Mouse (Mus musculus): ENCODE measurements at regions not wholly inside any gene's neighbourhood (a gene's known extent, or its start where the extent isn't known, plus 50 kb on each side); places are given as distances from the start of the nearest gene placed in this dataset.

GRCm38 (mm10) chr6:51122941-51123340 lies 309.5 kb upstream of the Nfe2l3 start:
- no peaks in the 10 kb centered on the region for H3K27me3 ChIP-seq (ENCODE audit: control insufficient read depth, insufficient read depth, low read length)
- 49% methylated on average over 5 of the region's 5 CpGs for WGBS
- no peak overlapping the region for H3K4me3 ChIP-seq (ENCODE audit: low read depth, low read length)
- H3K9me3 ChIP-seq (ENCODE audit: control insufficient read depth, low read depth, low read length): no peaks in the 10 kb centered on the region
- no peak for ATAC-seq (ENCODE audit: insufficient number of reproducible peaks, insufficient read depth, low FRiP score, low read depth)
- H3K4me2 ChIP-seq (replicated peaks; ENCODE audit: low read depth, low read length): no peak overlapping the region
- H3K4me1 ChIP-seq (ENCODE audit: control insufficient read depth, insufficient read depth, low read length): peaks cover 9% of the 10 kb centered on the region; the same call in 1 of the 2 replicates
- H3K27ac ChIP-seq (ENCODE audit: low read length): no peak overlapping the region
- H3K9ac ChIP-seq (replicated peaks; ENCODE audit: low read depth, low read length): no peak overlapping the region
- no peaks in the 10 kb centered on the region for H3K36me3 ChIP-seq (ENCODE audit: control insufficient read depth, insufficient read depth, low read length)

GRCm38 (mm10) chr6:51127851-51128250 lies 304.6 kb upstream of the Nfe2l3 start:
- Histone ChIP-seq H3K27me3 (ENCODE audit: control insufficient read depth, insufficient read depth, low read length) (no peaks in the 10 kb centered on the region), H3K9ac (replicated peaks; ENCODE audit: low read depth, low read length) (no peak overlapping the region), H3K36me3 (ENCODE audit: control insufficient read depth, insufficient read depth, low read length) (no peaks in the 10 kb centered on the region), H3K9me3 (ENCODE audit: control insufficient read depth, low read depth, low read length) (no peaks in the 10 kb centered on the region), H3K4me1 (ENCODE audit: control insufficient read depth, insufficient read depth, low read length) (0 out of 2 replicates have a peak, but pooled peaks cover 3% of the 10 kb centered on the region), H3K27ac (ENCODE audit: low read length) (no peak overlapping the region), H3K4me2 (replicated peaks; ENCODE audit: low read depth, low read length) (no peak overlapping the region), H3K4me3 (ENCODE audit: low read depth, low read length) (no peak overlapping the region)
- 83% methylated on average over 6 of the region's 6 CpGs for WGBS
- ATAC-seq (ENCODE audit: insufficient number of reproducible peaks, insufficient read depth, low FRiP score, low read depth): no peak

GRCm38 (mm10) chr6:51129096-51129495 lies 303.4 kb upstream of the Nfe2l3 start:
- H3K4me3 ChIP-seq (ENCODE audit: low read depth, low read length): no peak overlapping the region
- no peak for ATAC-seq (ENCODE audit: insufficient number of reproducible peaks, insufficient read depth, low FRiP score, low read depth)
- no peak overlapping the region for H3K9ac ChIP-seq (replicated peaks; ENCODE audit: low read depth, low read length)
- no peaks in the 10 kb centered on the region for H3K36me3 ChIP-seq (ENCODE audit: control insufficient read depth, insufficient read depth, low read length)
- no peaks in the 10 kb centered on the region for H3K27me3 ChIP-seq (ENCODE audit: control insufficient read depth, insufficient read depth, low read length)
- H3K27ac ChIP-seq (ENCODE audit: low read length): no peak overlapping the region
- no peaks in the 10 kb centered on the region for H3K9me3 ChIP-seq (ENCODE audit: control insufficient read depth, low read depth, low read length)
- no peak overlapping the region for H3K4me2 ChIP-seq (replicated peaks; ENCODE audit: low read depth, low read length)
- 91% methylated on average over 13 of the region's 13 CpGs for WGBS
- H3K4me1 ChIP-seq (ENCODE audit: control insufficient read depth, insufficient read depth, low read length): no peaks in the 10 kb centered on the region

GRCm38 (mm10) chr6:51129591-51129990 lies 302.9 kb upstream of the Nfe2l3 start:
- 85% methylated on average over 14 of the region's 14 CpGs for WGBS
- 0 out of 2 replicates have a peak overlapping the region, but pooled peaks have one; percentile 11 for H3K4me2 ChIP-seq (replicated peaks; ENCODE audit: low read depth, low read length)
- H3K4me3 ChIP-seq (ENCODE audit: low read depth, low read length): no peak overlapping the region

GRCm38 (mm10) chr6:51144762-51145161 lies 287.7 kb upstream of the Nfe2l3 start:
- Histone ChIP-seq H3K4me3 (ENCODE audit: low read depth, low read length) (no peak overlapping the region), H3K4me2 (replicated peaks; ENCODE audit: low read depth, low read length) (no peak overlapping the region), H3K27ac (ENCODE audit: low read length) (no peak overlapping the region), H3K4me1 (ENCODE audit: control insufficient read depth, insufficient read depth, low read length) (peaks cover 4% of the 10 kb centered on the region; the same call in 1 of the 2 replicates), H3K9me3 (ENCODE audit: control insufficient read depth, low read depth, low read length) (no peaks in the 10 kb centered on the region), H3K9ac (replicated peaks; ENCODE audit: low read depth, low read length) (no peak overlapping the region), H3K36me3 (ENCODE audit: control insufficient read depth, insufficient read depth, low read length) (no peaks in the 10 kb centered on the region), H3K27me3 (ENCODE audit: control insufficient read depth, insufficient read depth, low read length) (no peaks in the 10 kb centered on the region)
- WGBS: 45% methylated on average over 11 of the region's 11 CpGs
- ATAC-seq (ENCODE audit: insufficient number of reproducible peaks, insufficient read depth, low FRiP score, low read depth): no peak

More at GRCm38 (mm10) chr6:51129591-51129990, 302.9 kb upstream of the Nfe2l3 start:
- no peaks in the 10 kb centered on the region for H3K4me1 ChIP-seq (ENCODE audit: control insufficient read depth, insufficient read depth, low read length)
- no peak for ATAC-seq (ENCODE audit: insufficient number of reproducible peaks, insufficient read depth, low FRiP score, low read depth)
- H3K9me3 ChIP-seq (ENCODE audit: control insufficient read depth, low read depth, low read length): no peaks in the 10 kb centered on the region
- H3K9ac ChIP-seq (replicated peaks; ENCODE audit: low read depth, low read length): no peak overlapping the region
- H3K27me3 ChIP-seq (ENCODE audit: control insufficient read depth, insufficient read depth, low read length): no peaks in the 10 kb centered on the region
- H3K27ac ChIP-seq (ENCODE audit: low read length): no peak overlapping the region
- no peaks in the 10 kb centered on the region for H3K36me3 ChIP-seq (ENCODE audit: control insufficient read depth, insufficient read depth, low read length)

GRCm38 (mm10) chr6:51145863-51146262 lies 286.6 kb upstream of the Nfe2l3 start:
- Histone ChIP-seq H3K4me1 (ENCODE audit: control insufficient read depth, insufficient read depth, low read length) (peaks cover 4% of the 10 kb centered on the region; the same call in 1 of the 2 replicates), H3K4me3 (ENCODE audit: low read depth, low read length) (no peak overlapping the region), H3K9ac (replicated peaks; ENCODE audit: low read depth, low read length) (no peak overlapping the region), H3K9me3 (ENCODE audit: control insufficient read depth, low read depth, low read length) (no peaks in the 10 kb centered on the region), H3K27me3 (ENCODE audit: control insufficient read depth, insufficient read depth, low read length) (no peaks in the 10 kb centered on the region), H3K27ac (ENCODE audit: low read length) (no peak overlapping the region), H3K36me3 (ENCODE audit: control insufficient read depth, insufficient read depth, low read length) (no peaks in the 10 kb centered on the region), H3K4me2 (replicated peaks; ENCODE audit: low read depth, low read length) (no peak overlapping the region)
- 53% methylated on average over 4 of the region's 4 CpGs for WGBS
- no peak for ATAC-seq (ENCODE audit: insufficient number of reproducible peaks, insufficient read depth, low FRiP score, low read depth)

GRCm38 (mm10) chr6:51148821-51149220 lies 283.6 kb upstream of the Nfe2l3 start:
- 85% methylated on average over 9 of the region's 9 CpGs for whole genome bisulfite sequencing
- H3K27ac ChIP-seq (ENCODE audit: low read length): no peak overlapping the region
- H3K4me3 ChIP-seq (ENCODE audit: low read depth, low read length): no peak overlapping the region
- ATAC-seq (ENCODE audit: insufficient number of reproducible peaks, insufficient read depth, low FRiP score, low read depth): no peak
- H3K27me3 ChIP-seq (ENCODE audit: control insufficient read depth, insufficient read depth, low read length): no peaks in the 10 kb centered on the region
- H3K9ac ChIP-seq (replicated peaks; ENCODE audit: low read depth, low read length): no peak overlapping the region
- no peaks in the 10 kb centered on the region for H3K9me3 ChIP-seq (ENCODE audit: control insufficient read depth, low read depth, low read length)
- H3K4me1 ChIP-seq (ENCODE audit: control insufficient read depth, insufficient read depth, low read length): peaks cover 4% of the 10 kb centered on the region; the same call in 1 of the 2 replicates
- no peaks in the 10 kb centered on the region for H3K36me3 ChIP-seq (ENCODE audit: control insufficient read depth, insufficient read depth, low read length)
- H3K4me2 ChIP-seq (replicated peaks; ENCODE audit: low read depth, low read length): no peak overlapping the region

- Histone ChIP-seq H3K4me1 (ENCODE audit: control insufficient read depth, insufficient read depth, low read length) (peaks cover 4% of the 10 kb centered on the region; the same call in 1 of the 2 replicates), H3K27me3 (ENCODE audit: control insufficient read depth, insufficient read depth, low read length) (no peaks in the 10 kb centered on the region), H3K9me3 (ENCODE audit: control insufficient read depth, low read depth, low read length) (no peaks in the 10 kb centered on the region), H3K36me3 (ENCODE audit: control insufficient read depth, insufficient read depth, low read length) (no peaks in the 10 kb centered on the region), H3K4me3 (ENCODE audit: low read depth, low read length) (no peak overlapping the region), H3K9ac (replicated peaks; ENCODE audit: low read depth, low read length) (no peak overlapping the region), H3K27ac (ENCODE audit: low read length) (0 out of 2 replicates have a peak overlapping the region, but pooled peaks have one; percentile 40), H3K4me2 (replicated peaks; ENCODE audit: low read depth, low read length) (no peak overlapping the region)
- 50% methylated on average over 2 of the region's 2 CpGs for WGBS
- ATAC-seq (ENCODE audit: insufficient number of reproducible peaks, insufficient read depth, low FRiP score, low read depth): no peak
Observed at GRCm38 (mm10) chr6:51150066-51150465, 282.4 kb upstream of the Nfe2l3 start.

GRCm38 (mm10) chr6:51150486-51150885 lies 282.0 kb upstream of the Nfe2l3 start:
- peak overlapping the region; percentile 40; the same call in 1 of the 2 replicates for H3K27ac ChIP-seq (ENCODE audit: low read length)
- H3K4me1 ChIP-seq (ENCODE audit: control insufficient read depth, insufficient read depth, low read length): peaks cover 4% of the 10 kb centered on the region; the same call in 1 of the 2 replicates
- no peaks in the 10 kb centered on the region for H3K27me3 ChIP-seq (ENCODE audit: control insufficient read depth, insufficient read depth, low read length)
- 63% methylated on average over 7 of the region's 7 CpGs for WGBS
- no peak overlapping the region for H3K4me3 ChIP-seq (ENCODE audit: low read depth, low read length)
- H3K36me3 ChIP-seq (ENCODE audit: control insufficient read depth, insufficient read depth, low read length): no peaks in the 10 kb centered on the region
- ATAC-seq (ENCODE audit: insufficient number of reproducible peaks, insufficient read depth, low FRiP score, low read depth): no peak
- H3K9me3 ChIP-seq (ENCODE audit: control insufficient read depth, low read depth, low read length): no peaks in the 10 kb centered on the region
- H3K4me2 ChIP-seq (replicated peaks; ENCODE audit: low read depth, low read length): no peak overlapping the region
- no peak overlapping the region for H3K9ac ChIP-seq (replicated peaks; ENCODE audit: low read depth, low read length)

Measured in stomach, embryonic 14.5 days (tissue).